Mouse (Mus musculus): Measurements from ENCODE around the gene Klk13.

DNA sequence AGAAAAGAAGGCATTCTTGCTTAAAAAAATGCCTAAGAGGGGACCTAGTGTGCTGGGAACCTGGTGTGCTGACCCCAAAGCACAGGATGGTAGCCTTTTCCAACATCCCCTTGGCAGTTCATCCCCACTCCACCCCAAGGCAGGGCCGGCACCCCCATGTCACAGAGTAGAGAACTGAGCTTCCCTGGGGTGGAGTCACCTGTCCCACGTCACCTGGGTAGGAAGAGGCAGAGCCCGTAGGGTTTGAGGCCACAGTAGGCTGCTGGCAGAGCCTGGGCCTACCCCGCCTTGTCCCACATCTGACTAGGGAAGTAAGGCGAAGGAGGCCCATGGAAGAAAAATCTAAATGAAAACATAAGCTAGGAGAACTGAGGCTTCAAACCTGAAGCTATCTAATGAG lies 62.0 kb downstream of the Klk13 start, which contains the start of gene Klk11:
- TF ChIP-seq CTCF (IDR thresholded peaks at IDR 0.05; ENCODE audit: low read depth, low read length) = no peak
- TF ChIP-seq GATA2 (IDR thresholded peaks at IDR 0.05; ENCODE audit: borderline replicate concordance, low read depth, low read length) = no peak

Measured in G1E (cell line).